In genomic region chr13:35764559-35764958, GRCm38 (mm10) we compare ENCODE assay signal across 13 mouse cellular contexts.
"Had no signal": no experiment of that assay in that cellular context is flagged by ENCODE, and none has a peak within 500 bp of the region (broad histone marks: within the 10 kb centered on the region; RNA-seq: fewer than 3 reads in every experiment).

No protein-coding gene starts in this region.

- DNase-seq: kidney, adult 18-20 months; kidney, postnatal 14 days; left cerebral cortex, postnatal 4 days; lung, adult 18-20 months; lung, postnatal 10 days; right cerebral cortex, postnatal 14 days; thymus, adult 2 months; thymus, postnatal 36 days had no signal

- H3K9me3 ChIP-seq: intestine, embryonic 15.5 days; kidney, embryonic 15.5 days; stomach, embryonic 15.5 days had no signal

- H3K27me3 ChIP-seq: intestine, embryonic 15.5 days; kidney, embryonic 15.5 days; limb, embryonic 13.5 days; midbrain, embryonic 13.5 days; stomach, embryonic 15.5 days had no signal

- ATAC-seq: intestine, embryonic 15.5 days; midbrain, embryonic 13.5 days had no signal

- H3K27ac ChIP-seq: intestine, embryonic 15.5 days; kidney, embryonic 15.5 days; limb, embryonic 13.5 days; midbrain, embryonic 13.5 days; stomach, embryonic 15.5 days had no signal

- H3K4me2 ChIP-seq: intestine, embryonic 15.5 days; kidney, embryonic 15.5 days; limb, embryonic 13.5 days; midbrain, embryonic 13.5 days; stomach, embryonic 15.5 days had no signal

- H3K36me3 ChIP-seq: intestine, embryonic 15.5 days; kidney, embryonic 15.5 days; limb, embryonic 13.5 days; midbrain, embryonic 13.5 days; stomach, embryonic 15.5 days had no signal

- H3K4me3 ChIP-seq: intestine, embryonic 15.5 days; kidney, embryonic 15.5 days; limb, embryonic 13.5 days; midbrain, embryonic 13.5 days; stomach, embryonic 15.5 days had no signal

- H3K9ac ChIP-seq: intestine, embryonic 15.5 days; kidney, embryonic 15.5 days; limb, embryonic 13.5 days; midbrain, embryonic 13.5 days; stomach, embryonic 15.5 days had no signal
